Mouse (Mus musculus): ENCODE data around the gene Dot1l.

GRCm38 (mm10) chr10:80829359-80830278 lies 74.6 kb downstream of the Dot1l start:
- no peak for TF ChIP-seq CTCF (IDR thresholded peaks at IDR 0.05; ENCODE audit: borderline replicate concordance, control insufficient read depth, extremely low read depth, insufficient read depth, low read length, poor library complexity)
- TF ChIP-seq POLR2A (IDR thresholded peaks at IDR 0.05; ENCODE audit: control insufficient read depth, extremely low read depth, insufficient read depth, low read length, poor library complexity) = no peak

All from thymus, adult 2 months (tissue).